Mouse (Mus musculus) heart, postnatal 0 days (tissue): ENCODE results near the gene Ddn.

Experiments used
- CTCF ChIP-seq: IDR thresholded peaks from 2 replicates; pipeline ENCODE4 v1.5.1; 2016; ENCODE audit warnings: antibody characterized with exemption, control low read depth, low read depth
- EP300 ChIP-seq: IDR thresholded peaks from 2 replicates; pipeline ENCODE4 v1.6.1; 2016; ENCODE audit warnings: antibody characterized with exemption, low read depth

- TF ChIP-seq CTCF (no peak), EP300 (no peak)
Observed at GRCm38 (mm10) chr15:98778191-98778770, 31.0 kb downstream of the Ddn start.
